Mouse (Mus musculus): ENCODE data around the gene Ttyh3. TPM values are rescaled to one million over a fixed set of nuclear protein-coding genes. Genes with fewer than 3 reads are reported as not detected.

Ttyh3 gene
- polyA plus RNA-seq (2021; fragmentation: Nextera tagmentation) = 22.4 and 28.7 TPM in 2 replicates
- long read RNA-seq, experiment 1, partial matches to known transcripts = 1 of 1 reads
- long read RNA-seq, experiment 1, other reads (novel, unspliced or antisense) = 0 of 1 reads
- long read RNA-seq, experiment 2, partial matches to known transcripts = 1 of 6 reads
- long read RNA-seq, experiment 2, other reads (novel, unspliced or antisense) = 5 of 6 reads

DNA sequence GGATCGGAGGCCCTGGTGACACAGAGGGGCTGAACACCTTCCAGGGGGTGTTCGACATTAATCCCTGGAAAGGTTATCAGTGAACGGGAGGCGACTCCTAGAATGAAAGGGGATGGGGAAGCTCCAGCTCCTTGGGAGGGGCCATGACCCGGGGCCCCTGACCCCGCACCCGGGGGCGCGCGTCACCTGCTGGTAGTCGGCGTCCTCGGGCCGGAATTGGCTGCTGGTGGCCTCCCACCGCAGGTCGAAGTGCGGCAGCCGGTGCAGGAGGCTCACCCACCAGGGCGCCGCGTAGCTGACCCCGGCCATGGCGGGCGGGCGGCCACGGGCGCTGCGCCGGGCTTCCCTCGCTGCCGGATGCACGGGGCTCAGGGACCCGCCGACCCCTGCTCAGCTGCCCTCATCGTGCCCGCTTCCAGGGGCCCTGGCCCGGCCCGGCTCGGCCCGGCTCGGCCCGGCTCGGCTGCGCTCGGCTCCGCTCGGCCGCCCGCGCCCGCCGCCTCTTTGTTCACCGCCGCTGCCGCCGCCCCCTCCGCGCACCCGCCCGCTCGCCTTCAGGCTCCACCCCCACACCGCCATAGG, at the start of gene Ttyh3:
Gene Ttyh3 (minus strand): TSS at position 513 of the 582 bp plus-strand sequence.

GRCm38 (mm10) chr5:140607001-140607835, 41.6 kb downstream of the Ttyh3 start, which contains the start of gene Lfng:
Gene Lfng, plus strand, starts transcription at chr5:140607320.

Other genes starting within 250 kb of the Ttyh3 start
- 26.1 and 26.5 TPM in 2 replicates for gene Eif3b, start 229.7 kb downstream of the Ttyh3 start, polyA plus RNA-seq (2021; fragmentation: Nextera tagmentation)
- not detected in 2 replicates for gene Gm4869, start 203.4 kb downstream of the Ttyh3 start, polyA plus RNA-seq (2021; fragmentation: Nextera tagmentation)
- 29.4 and 30.7 TPM in 2 replicates for gene Chst12, start 143.5 kb downstream of the Ttyh3 start, polyA plus RNA-seq (2021; fragmentation: Nextera tagmentation)
- gene Grifin, start 84.0 kb downstream of the Ttyh3 start, polyA plus RNA-seq (2021; fragmentation: Nextera tagmentation) = 0.72 and 1.0 TPM in 2 replicates
- gene Lfng, start 41.7 kb downstream of the Ttyh3 start, polyA plus RNA-seq (2021; fragmentation: Nextera tagmentation) = 3.3 and 5.0 TPM in 2 replicates
- gene Iqce, start 53.3 kb upstream of the Ttyh3 start, polyA plus RNA-seq (2021; fragmentation: Nextera tagmentation) = 4.7 and 5.0 TPM in 2 replicates
- 8.0 and 10.7 TPM in 2 replicates for gene Brat1, start 56.0 kb upstream of the Ttyh3 start, polyA plus RNA-seq (2021; fragmentation: Nextera tagmentation)
- 5.0 and 6.1 TPM in 2 replicates for gene Amz1, start 75.1 kb upstream of the Ttyh3 start, polyA plus RNA-seq (2021; fragmentation: Nextera tagmentation)
- 14.0 and 14.3 TPM in 2 replicates for gene Gna12, start 181.4 kb upstream of the Ttyh3 start, polyA plus RNA-seq (2021; fragmentation: Nextera tagmentation)